Mouse (Mus musculus): ENCODE measurements at regions not wholly inside any gene's neighbourhood (a gene's known extent, or its start where the extent isn't known, plus 50 kb on each side); places are given as distances from the start of the nearest gene placed in this dataset.

DNA sequence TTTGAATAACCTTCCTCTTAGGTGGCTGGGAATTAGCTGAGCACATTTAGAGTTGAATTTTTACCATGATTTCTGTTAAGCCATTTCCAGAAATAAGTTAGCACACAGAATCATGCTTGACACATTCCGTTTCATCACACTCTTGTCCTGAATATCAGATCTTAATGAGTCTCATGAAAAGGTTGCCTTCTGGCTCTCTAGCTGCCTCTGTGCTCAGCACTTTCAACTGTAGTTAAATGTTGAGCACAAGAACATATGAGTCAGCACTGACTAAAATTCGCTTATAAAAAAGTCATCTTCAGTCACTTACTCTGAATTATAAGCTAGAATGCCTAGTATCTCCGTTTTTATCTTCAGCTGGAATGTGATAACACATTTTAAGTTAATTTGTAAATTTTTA is 902.4 kb downstream of the Fam181b start:
- H3K36me3 ChIP-seq (ENCODE audit: insufficient read depth) = no peaks in the 10 kb centered on the region
- ATAC-seq (ENCODE audit: insufficient read depth) (no peak), DNase-seq (no peak)
- no peaks in the 10 kb centered on the region for H3K27me3 ChIP-seq (ENCODE audit: insufficient read depth, low read length)
- no peaks in the 10 kb centered on the region for H3K4me1 ChIP-seq (ENCODE audit: insufficient read depth)
- TF ChIP-seq CTCF (IDR thresholded peaks at IDR 0.05; ENCODE audit: low read depth) = no peak
- no peak overlapping the region for H3K4me3 ChIP-seq (ENCODE audit: low read depth, low read length)
- H3K9ac ChIP-seq = no peak overlapping the region
- no peak overlapping the region for H3K4me2 ChIP-seq
- H3K27ac ChIP-seq (ENCODE audit: low read depth) = no peak overlapping the region
- 54% methylated on average over 3 of the region's 3 CpGs for WGBS
- no peaks in the 10 kb centered on the region for H3K9me3 ChIP-seq (ENCODE audit: low read depth, low read length)

DNA sequence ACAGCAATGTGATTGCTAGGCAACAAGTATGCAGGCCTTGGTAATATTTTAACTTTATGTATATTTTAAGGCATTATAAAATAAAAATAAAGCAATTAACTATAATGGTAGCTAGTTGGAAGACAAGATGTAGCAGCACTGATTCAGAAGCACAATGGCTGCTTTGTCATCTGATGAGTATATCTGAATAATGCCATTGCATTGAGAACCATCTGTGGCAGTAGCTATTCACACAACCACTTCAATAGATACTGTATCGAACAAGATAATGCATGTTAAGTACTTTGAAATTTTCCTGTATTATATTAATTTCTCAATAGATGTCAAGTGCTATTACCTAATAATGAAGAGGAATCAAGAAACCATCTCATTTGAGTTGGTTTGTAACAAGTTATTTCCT is 923.1 kb downstream of the Fam181b start:
- no peak for DNase-seq
- Histone ChIP-seq H3K27ac (ENCODE audit: low read depth) (no peak overlapping the region), H3K4me2 (no peak overlapping the region), H3K4me1 (ENCODE audit: insufficient read depth) (no peaks in the 10 kb centered on the region), H3K27me3 (ENCODE audit: insufficient read depth, low read length) (no peaks in the 10 kb centered on the region), H3K36me3 (ENCODE audit: insufficient read depth) (no peaks in the 10 kb centered on the region), H3K4me3 (ENCODE audit: low read depth, low read length) (no peak overlapping the region), H3K9me3 (ENCODE audit: low read depth, low read length) (no peaks in the 10 kb centered on the region), H3K9ac (no peak overlapping the region)
- WGBS = 68% methylated on average over 1 of the region's 1 CpGs
- TF ChIP-seq CTCF (IDR thresholded peaks at IDR 0.05; ENCODE audit: low read depth) = no peak
- no peak for ATAC-seq (ENCODE audit: insufficient read depth)

DNA sequence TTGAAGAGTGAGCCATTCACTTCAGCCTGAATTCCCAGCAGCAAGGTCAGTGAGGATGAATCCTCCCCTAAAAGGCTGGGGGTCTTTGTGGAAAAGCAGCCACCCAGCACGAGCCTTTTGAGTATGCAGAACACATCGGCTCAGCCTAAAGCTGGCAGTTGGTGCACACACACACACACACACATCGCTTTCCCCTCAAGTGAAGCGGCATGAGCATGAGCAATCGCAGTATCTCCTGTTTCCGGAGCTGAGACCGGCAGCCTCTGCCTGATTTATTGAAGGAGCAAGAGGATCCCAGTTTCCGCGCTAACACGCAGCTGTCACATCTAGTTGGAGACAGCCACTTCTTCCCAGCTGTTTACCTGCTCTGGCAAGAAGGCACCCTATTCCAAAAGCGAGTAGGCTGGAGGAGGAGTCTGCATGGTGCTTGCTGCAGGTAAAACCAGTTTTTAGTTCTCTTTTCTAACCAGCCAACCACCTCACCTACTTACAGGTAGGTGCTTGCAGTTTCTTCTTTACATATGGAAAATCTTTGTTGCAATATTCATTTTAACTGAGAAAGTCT is 962.9 kb downstream of the Fam181b start:
- no peak overlapping the region for H3K4me2 ChIP-seq
- ATAC-seq (ENCODE audit: insufficient read depth) (no peak), DNase-seq (no peak)
- no peak for TF ChIP-seq CTCF (IDR thresholded peaks at IDR 0.05; ENCODE audit: low read depth)
- H3K9me3 ChIP-seq (ENCODE audit: low read depth, low read length) = no peaks in the 10 kb centered on the region
- H3K9ac ChIP-seq = no peak overlapping the region
- H3K4me3 ChIP-seq (ENCODE audit: low read depth, low read length) = no peak overlapping the region
- H3K27ac ChIP-seq (ENCODE audit: low read depth) = no peak overlapping the region
- 16% methylated on average over 11 of the region's 11 CpGs for WGBS
- H3K27me3 ChIP-seq (ENCODE audit: insufficient read depth, low read length) = no peaks in the 10 kb centered on the region
- H3K4me1 ChIP-seq (ENCODE audit: insufficient read depth) = no peaks in the 10 kb centered on the region
- H3K36me3 ChIP-seq (ENCODE audit: insufficient read depth) = no peaks in the 10 kb centered on the region

DNA sequence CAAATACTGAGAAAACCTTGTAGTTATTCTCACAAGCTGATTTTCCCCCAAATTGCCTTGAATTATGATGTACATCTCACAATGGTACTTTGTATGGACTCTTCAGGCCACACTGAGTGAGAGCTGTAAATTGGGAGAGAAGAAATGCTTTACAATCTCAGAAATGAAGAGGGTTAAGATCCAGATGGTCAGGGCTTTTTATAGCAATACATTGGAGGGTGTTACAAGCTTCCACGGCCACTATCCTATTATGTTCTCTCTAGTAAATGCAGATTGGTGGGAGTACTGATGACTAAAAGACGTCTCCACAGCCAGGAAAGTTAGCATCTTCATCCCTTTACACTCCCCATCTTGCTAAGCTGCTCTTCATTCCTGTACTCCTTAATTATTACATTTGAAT is 965.8 kb downstream of the Fam181b start:
- WGBS = 71% methylated on average over 2 of the region's 2 CpGs
- no peak for TF ChIP-seq CTCF (IDR thresholded peaks at IDR 0.05; ENCODE audit: low read depth)
- DNase-seq (no peak), ATAC-seq (ENCODE audit: insufficient read depth) (no peak)
- H3K9me3 ChIP-seq (ENCODE audit: low read depth, low read length) = no peaks in the 10 kb centered on the region
- H3K4me2 ChIP-seq = no peak overlapping the region
- H3K4me3 ChIP-seq (ENCODE audit: low read depth, low read length) = no peak overlapping the region
- H3K27me3 ChIP-seq (ENCODE audit: insufficient read depth, low read length) = no peaks in the 10 kb centered on the region
- no peaks in the 10 kb centered on the region for H3K4me1 ChIP-seq (ENCODE audit: insufficient read depth)
- no peak overlapping the region for H3K27ac ChIP-seq (ENCODE audit: low read depth)
- H3K36me3 ChIP-seq (ENCODE audit: insufficient read depth) = no peaks in the 10 kb centered on the region
- no peak overlapping the region for H3K9ac ChIP-seq

DNA sequence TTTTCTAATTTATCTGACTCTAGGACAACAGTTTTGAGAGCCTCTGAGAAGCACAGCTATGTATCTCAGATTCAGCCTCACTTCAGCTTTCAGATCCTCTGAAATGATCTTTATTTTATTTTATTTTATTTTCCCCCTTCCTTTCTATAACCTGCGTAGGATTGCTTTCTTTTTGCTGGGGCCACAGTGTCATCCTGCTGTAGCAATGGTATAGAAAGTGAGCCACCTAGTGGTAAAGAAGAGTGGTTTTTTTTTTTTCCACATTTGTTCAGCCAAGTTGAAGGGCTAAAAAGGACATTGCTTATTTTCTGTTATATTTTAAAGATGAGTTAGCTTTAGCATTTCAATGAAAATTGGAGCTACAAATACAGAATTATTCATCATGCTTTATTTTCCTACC is 966.4 kb downstream of the Fam181b start:
- DNase-seq = peak; percentile 53
- Histone ChIP-seq H3K4me2 (no peak overlapping the region), H3K36me3 (ENCODE audit: insufficient read depth) (no peaks in the 10 kb centered on the region), H3K4me1 (ENCODE audit: insufficient read depth) (no peaks in the 10 kb centered on the region), H3K9me3 (ENCODE audit: low read depth, low read length) (no peaks in the 10 kb centered on the region), H3K27ac (ENCODE audit: low read depth) (no peak overlapping the region), H3K27me3 (ENCODE audit: insufficient read depth, low read length) (no peaks in the 10 kb centered on the region), H3K4me3 (ENCODE audit: low read depth, low read length) (no peak overlapping the region), H3K9ac (no peak overlapping the region)
- 27% methylated on average over 1 of the region's 1 CpGs for WGBS
- no peak for ATAC-seq (ENCODE audit: insufficient read depth)
- peak; percentile 65 for TF ChIP-seq CTCF (IDR thresholded peaks at IDR 0.05; ENCODE audit: low read depth)

DNA sequence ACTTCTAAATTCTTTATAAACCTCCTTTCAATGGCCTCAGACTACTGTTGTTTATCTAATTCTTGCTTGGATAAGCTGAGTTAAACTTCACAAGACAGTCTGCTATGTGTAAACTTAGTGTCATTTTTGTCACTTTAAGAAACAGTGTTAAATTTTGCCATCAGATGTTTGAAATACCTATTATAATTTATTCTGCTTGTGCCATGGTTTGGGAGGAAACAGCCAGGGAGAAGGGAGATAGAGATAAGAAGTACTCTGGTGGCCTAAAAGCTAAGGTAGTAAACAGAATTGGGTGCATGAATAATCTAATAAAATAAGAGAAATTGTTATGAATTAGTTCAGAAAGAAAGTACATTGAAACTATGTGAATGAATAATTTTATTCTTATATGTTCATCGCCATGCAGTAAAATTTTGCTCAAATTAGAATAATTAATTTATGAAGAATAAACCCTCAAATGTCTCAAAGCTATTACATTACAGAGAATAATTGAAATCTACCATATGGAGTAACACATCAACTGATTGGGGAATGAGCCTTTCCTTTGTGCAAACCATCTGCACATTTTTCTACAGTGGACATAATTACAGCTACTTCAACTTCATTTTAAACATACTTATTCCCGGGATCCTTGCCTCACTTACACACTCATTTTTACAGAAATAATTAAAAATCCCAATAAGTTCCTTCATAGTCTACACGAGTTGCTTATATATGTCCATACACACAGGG is 982.3 kb downstream of the Fam181b start:
- no peaks in the 10 kb centered on the region for H3K4me1 ChIP-seq (ENCODE audit: insufficient read depth)
- no peak overlapping the region for H3K9ac ChIP-seq
- DNase-seq (no peak), ATAC-seq (ENCODE audit: insufficient read depth) (no peak)
- no peak overlapping the region for H3K27ac ChIP-seq (ENCODE audit: low read depth)
- 77% methylated on average over 3 of the region's 3 CpGs for WGBS
- no peak overlapping the region for H3K4me3 ChIP-seq (ENCODE audit: low read depth, low read length)
- no peak for TF ChIP-seq CTCF (IDR thresholded peaks at IDR 0.05; ENCODE audit: low read depth)
- no peaks in the 10 kb centered on the region for H3K9me3 ChIP-seq (ENCODE audit: low read depth, low read length)
- no peaks in the 10 kb centered on the region for H3K27me3 ChIP-seq (ENCODE audit: insufficient read depth, low read length)
- H3K4me2 ChIP-seq = no peak overlapping the region
- no peaks in the 10 kb centered on the region for H3K36me3 ChIP-seq (ENCODE audit: insufficient read depth)

Data from lung, embryonic 14.5 days (tissue).